Mouse (Mus musculus) embryonic facial prominence, embryonic 11.5 days (tissue): ENCODE results near the gene 1700003H04Rik. TPM values are rescaled to one million over a fixed set of nuclear protein-coding genes. Genes with fewer than 3 reads are reported as not detected.
A peak's percentile ranks its signal among the peaks of the same experiment; 100 is the strongest.

Experiments used
- ATAC-seq: fragments of 200-750 bp; cut with Nextera tagmentation; replicated peaks from 2 replicates; pipeline ENCODE4 v1.8.0; 2017; ENCODE audit warnings: low read depth; ENCODE audit not compliant: insufficient number of reproducible peaks, low FRiP score, low TSS enrichment
- DNase-seq: peaks from one replicate; pipeline ENCODE4 v3.0.0-alpha.2; 2015; ENCODE audit warnings: low spot score
- H3K27ac ChIP-seq: fragments of 300-500 bp; sonication (generic); replicated peaks from 2 replicates; pipeline ENCODE4 v1.5.1; 2014; ENCODE audit warnings: mild to moderate bottlenecking, low read depth, low read length, control low read depth
- H3K27me3 ChIP-seq: fragments of 300-500 bp; sonication (generic); 2 replicates; pipeline ENCODE4 v1.6.1; 2014; ENCODE audit warnings: mild to moderate bottlenecking, low read length, moderate library complexity, mixed read lengths; ENCODE audit not compliant: control insufficient read depth, insufficient read depth
- H3K36me3 ChIP-seq: fragments of 300-500 bp; sonication (generic); replicated peaks from 2 replicates; pipeline ENCODE4 v1.6.1; 2014; ENCODE audit warnings: low read depth, mild to moderate bottlenecking, low read length, moderate library complexity, mixed read lengths; ENCODE audit not compliant: control insufficient read depth, insufficient read depth
- H3K4me1 ChIP-seq: fragments of 300-500 bp; sonication (generic); 2 replicates; pipeline ENCODE4 v1.6.1; 2014; ENCODE audit warnings: low read length, mixed read lengths; ENCODE audit not compliant: control insufficient read depth, insufficient read depth
- H3K4me2 ChIP-seq: fragments of 300-500 bp; sonication (generic); 2 replicates; pipeline ENCODE4 v1.6.1; 2014; ENCODE audit warnings: low read depth, mild to moderate bottlenecking, control low read depth, low read length, moderate library complexity
- H3K4me3 ChIP-seq: fragments of 300-500 bp; sonication (generic); 2 replicates; pipeline ENCODE4 v1.5.1; 2014; ENCODE audit warnings: low read depth, low read length, control low read depth
- H3K9ac ChIP-seq: fragments of 300-500 bp; sonication (generic); replicated peaks from 2 replicates; pipeline ENCODE4 v1.6.1; 2014; ENCODE audit warnings: mild to moderate bottlenecking, control low read depth, low read length
- H3K9me3 ChIP-seq: fragments of 300-500 bp; sonication (generic); replicated peaks from 2 replicates; pipeline ENCODE4 v1.6.1; 2016; ENCODE audit warnings: mild to moderate bottlenecking, low read length, inconsistent platforms, mixed read lengths; ENCODE audit not compliant: control insufficient read depth
- WGBS: fragments of 180-500 bp; shearing (Covaris S2); extraction: QIAGEN DNeasy Blood & Tissue Kit; methylation state at CpG from one replicate; pipeline ENCODE4 v1.1.7; 2014; 5-methylcytosine and 5-hydroxymethylcytosine counted together
- polyA plus RNA-seq: library from polyadenylated mRNA; unstranded; fragments of >200 nt; fragmentation: Nextera tagmentation; extraction: Ambion mirVana; gene quantifications from 2 replicates; pipeline ENCODE4 v1.2.1, GENCODE M21; 2014

The 1700003H04Rik gene
- polyA plus RNA-seq = not detected in 2 replicates

- Histone ChIP-seq H3K27ac (no peak within 1 kb of the TSS), H3K9ac (no peak within 1 kb of the TSS), H3K4me2 (no peak within 1 kb of the TSS), H3K9me3 (no peaks in the 10 kb centered on the region), H3K4me3 (no peak within 1 kb of the TSS), H3K27me3 (no peaks in the 10 kb centered on the region), H3K36me3 (no peaks in the 10 kb centered on the region), H3K4me1 (no peaks in the 10 kb centered on the region)
- ATAC-seq = no peak
- no peak for DNase-seq
Measured at GRCm38 (mm10) chr3:124581001-124581400, at the start of gene 1700003H04Rik. 1700003H04Rik (minus strand) TSS chr3:124581101.

GRCm38 (mm10) chr3:124623031-124623430 lies 42.1 kb upstream of the 1700003H04Rik start:
- no peaks in the 10 kb centered on the region for H3K36me3 ChIP-seq
- no peak overlapping the region for H3K9ac ChIP-seq
- H3K9me3 ChIP-seq = no peaks in the 10 kb centered on the region
- H3K27me3 ChIP-seq = no peaks in the 10 kb centered on the region
- no peak overlapping the region for H3K4me3 ChIP-seq
- no peak for DNase-seq
- no peak overlapping the region for H3K4me2 ChIP-seq
- no peaks in the 10 kb centered on the region for H3K4me1 ChIP-seq
- ATAC-seq = no peak
- WGBS = 62% methylated on average over 3 of the region's 3 CpGs
- no peak overlapping the region for H3K27ac ChIP-seq

GRCm38 (mm10) chr3:124613287-124613686 lies 32.4 kb upstream of the 1700003H04Rik start:
- Histone ChIP-seq H3K36me3 (no peaks in the 10 kb centered on the region), H3K4me2 (no peak overlapping the region), H3K4me1 (no peaks in the 10 kb centered on the region), H3K9me3 (no peaks in the 10 kb centered on the region), H3K27ac (no peak overlapping the region), H3K4me3 (no peak overlapping the region), H3K27me3 (no peaks in the 10 kb centered on the region), H3K9ac (no peak overlapping the region)
- DNase-seq (no peak), ATAC-seq (no peak)
- WGBS = 68% methylated on average over 1 of the region's 1 CpGs

- Histone ChIP-seq H3K9ac (no peak overlapping the region), H3K4me1 (no peaks in the 10 kb centered on the region), H3K4me3 (no peak overlapping the region), H3K4me2 (no peak overlapping the region), H3K27ac (no peak overlapping the region), H3K27me3 (no peaks in the 10 kb centered on the region), H3K9me3 (no peaks in the 10 kb centered on the region), H3K36me3 (no peaks in the 10 kb centered on the region)
- DNase-seq (no peak), ATAC-seq (no peak)
Measured at GRCm38 (mm10) chr3:124609956-124610355, 29.1 kb upstream of the 1700003H04Rik start.

- DNase-seq = no peak
- no peak for ATAC-seq
Measured at GRCm38 (mm10) chr3:124606021-124606517, 25.2 kb upstream of the 1700003H04Rik start.

GRCm38 (mm10) chr3:124605518-124605917 lies 24.6 kb upstream of the 1700003H04Rik start:
- Histone ChIP-seq H3K9me3 (no peaks in the 10 kb centered on the region), H3K27me3 (no peaks in the 10 kb centered on the region), H3K9ac (no peak overlapping the region), H3K27ac (no peak overlapping the region), H3K4me1 (no peaks in the 10 kb centered on the region), H3K4me3 (no peak overlapping the region), H3K4me2 (no peak overlapping the region), H3K36me3 (no peaks in the 10 kb centered on the region)
- DNase-seq = no peak
- no peak for ATAC-seq
- WGBS = 75% methylated on average over 1 of the region's 1 CpGs

More at GRCm38 (mm10) chr3:124606021-124606517, 25.2 kb upstream of the 1700003H04Rik start:
- Histone ChIP-seq H3K9me3 (no peaks in the 10 kb centered on the region), H3K27ac (no peak overlapping the region), H3K4me1 (no peaks in the 10 kb centered on the region), H3K4me2 (no peak overlapping the region), H3K36me3 (no peaks in the 10 kb centered on the region), H3K27me3 (no peaks in the 10 kb centered on the region), H3K4me3 (no peak overlapping the region), H3K9ac (no peak overlapping the region)

GRCm38 (mm10) chr3:124597789-124598188 lies 16.9 kb upstream of the 1700003H04Rik start:
- Histone ChIP-seq H3K27ac (no peak overlapping the region), H3K36me3 (no peaks in the 10 kb centered on the region), H3K27me3 (no peaks in the 10 kb centered on the region), H3K9ac (no peak overlapping the region), H3K4me1 (no peaks in the 10 kb centered on the region), H3K9me3 (no peaks in the 10 kb centered on the region), H3K4me3 (no peak overlapping the region), H3K4me2 (no peak overlapping the region)
- ATAC-seq = no peak
- no peak for DNase-seq

- WGBS = 21% methylated on average over 3 of the region's 3 CpGs
- ATAC-seq = no peak
- peak; percentile 62 for DNase-seq
Measured at GRCm38 (mm10) chr3:124587534-124587933, 6.6 kb upstream of the 1700003H04Rik start.

More at GRCm38 (mm10) chr3:124587534-124587933, 6.6 kb upstream of the 1700003H04Rik start:
- Histone ChIP-seq H3K9ac (no peak overlapping the region), H3K36me3 (no peaks in the 10 kb centered on the region), H3K27me3 (no peaks in the 10 kb centered on the region), H3K4me3 (no peak overlapping the region), H3K9me3 (no peaks in the 10 kb centered on the region), H3K27ac (no peak overlapping the region), H3K4me1 (no peaks in the 10 kb centered on the region), H3K4me2 (no peak overlapping the region)
